Mouse (Mus musculus): ENCODE results near the gene Gm20696. TPM values are rescaled to one million over a fixed set of nuclear protein-coding genes. Genes with fewer than 3 reads are reported as not detected.

The Gm20696 gene
- polyA plus RNA-seq, 1 experiment from 2014 or later: 4.4 TPM

GRCm38 (mm10) chr6:99498082-99498481 lies 168.5 kb downstream of the Gm20696 start:
- H3K4me3 ChIP-seq: no peak overlapping the region
- H3K4me2 ChIP-seq (replicated peaks): no peak overlapping the region
- H3K27me3 ChIP-seq: no peaks in the 10 kb centered on the region
- H3K4me1 ChIP-seq: 0 out of 2 replicates have a peak, but pooled peaks cover 3% of the 10 kb centered on the region
- H3K27ac ChIP-seq: no peak overlapping the region
- no peaks in the 10 kb centered on the region for H3K36me3 ChIP-seq
- 85% methylated on average over 7 of the region's 7 CpGs for WGBS
- ATAC-seq (ENCODE audit: low FRiP score): no peak
- H3K9ac ChIP-seq: no peak overlapping the region
- H3K9me3 ChIP-seq (replicated peaks): no peaks in the 10 kb centered on the region

- Histone ChIP-seq H3K4me1 (0 out of 2 replicates have a peak, but pooled peaks cover 3% of the 10 kb centered on the region), H3K4me3 (no peak overlapping the region), H3K36me3 (no peaks in the 10 kb centered on the region), H3K9me3 (replicated peaks) (no peaks in the 10 kb centered on the region), H3K9ac (no peak overlapping the region), H3K4me2 (replicated peaks) (no peak overlapping the region), H3K27ac (no peak overlapping the region), H3K27me3 (no peaks in the 10 kb centered on the region)
- ATAC-seq (ENCODE audit: low FRiP score): no peak
- WGBS: 74% methylated on average over 5 of the region's 5 CpGs
Measured at GRCm38 (mm10) chr6:99496114-99496513, 170.5 kb downstream of the Gm20696 start.

- no peak overlapping the region for H3K27ac ChIP-seq
- no peaks in the 10 kb centered on the region for H3K27me3 ChIP-seq
- H3K9ac ChIP-seq: no peak overlapping the region
- ATAC-seq (ENCODE audit: low FRiP score): no peak
- no peak overlapping the region for H3K4me3 ChIP-seq
- no peaks in the 10 kb centered on the region for H3K36me3 ChIP-seq
- WGBS: 56% methylated on average over 3 of the region's 3 CpGs
- 0 out of 2 replicates have a peak, but pooled peaks cover 6% of the 10 kb centered on the region for H3K4me1 ChIP-seq
- no peak overlapping the region for H3K4me2 ChIP-seq (replicated peaks)
- no peaks in the 10 kb centered on the region for H3K9me3 ChIP-seq (replicated peaks)
Measured at GRCm38 (mm10) chr6:99492937-99493336, 173.7 kb downstream of the Gm20696 start.

GRCm38 (mm10) chr6:99491979-99492544 lies 174.5 kb downstream of the Gm20696 start:
- Histone ChIP-seq H3K4me3 (no peak overlapping the region), H3K4me2 (replicated peaks) (no peak overlapping the region), H3K9ac (no peak overlapping the region), H3K9me3 (replicated peaks) (no peaks in the 10 kb centered on the region), H3K27ac (no peak overlapping the region), H3K36me3 (no peaks in the 10 kb centered on the region), H3K27me3 (no peaks in the 10 kb centered on the region), H3K4me1 (0 out of 2 replicates have a peak, but pooled peaks cover 6% of the 10 kb centered on the region)
- WGBS: 84% methylated on average over 6 of the region's 6 CpGs
- ATAC-seq (ENCODE audit: low FRiP score): no peak

GRCm38 (mm10) chr6:99491146-99491545 lies 175.5 kb downstream of the Gm20696 start:
- Histone ChIP-seq H3K4me1 (peaks cover 9% of the 10 kb centered on the region; the same call in 1 of the 2 replicates), H3K27ac (no peak overlapping the region), H3K36me3 (no peaks in the 10 kb centered on the region), H3K9ac (no peak overlapping the region), H3K9me3 (replicated peaks) (no peaks in the 10 kb centered on the region), H3K27me3 (no peaks in the 10 kb centered on the region), H3K4me2 (replicated peaks) (no peak overlapping the region), H3K4me3 (no peak overlapping the region)
- 91% methylated on average over 3 of the region's 3 CpGs for WGBS
- ATAC-seq (ENCODE audit: low FRiP score): no peak

GRCm38 (mm10) chr6:99489900-99490648 lies 176.5 kb downstream of the Gm20696 start:
- WGBS: 73% methylated on average over 8 of the region's 8 CpGs
- no peak for ATAC-seq (ENCODE audit: low FRiP score)
- no peak overlapping the region for H3K9ac ChIP-seq
- H3K27ac ChIP-seq: no peak overlapping the region
- H3K4me3 ChIP-seq: no peak overlapping the region
- H3K4me1 ChIP-seq: peaks cover 18% of the 10 kb centered on the region
- no peak overlapping the region for H3K4me2 ChIP-seq (replicated peaks)
- H3K36me3 ChIP-seq: no peaks in the 10 kb centered on the region
- no peaks in the 10 kb centered on the region for H3K27me3 ChIP-seq
- no peaks in the 10 kb centered on the region for H3K9me3 ChIP-seq (replicated peaks)

GRCm38 (mm10) chr6:99489423-99489822 lies 177.2 kb downstream of the Gm20696 start:
- 83% methylated on average over 10 of the region's 10 CpGs for WGBS

GRCm38 (mm10) chr6:99485884-99486640 lies 180.5 kb downstream of the Gm20696 start:
- H3K9me3 ChIP-seq (replicated peaks): no peaks in the 10 kb centered on the region
- no peak overlapping the region for H3K4me3 ChIP-seq
- peak overlapping the region; percentile 32; the same call in 1 of the 2 replicates for H3K4me2 ChIP-seq (replicated peaks)
- ATAC-seq (ENCODE audit: low FRiP score): peak; percentile 44
- no peaks in the 10 kb centered on the region for H3K36me3 ChIP-seq
- peaks cover 34% of the 10 kb centered on the region for H3K4me1 ChIP-seq
- H3K9ac ChIP-seq: no peak overlapping the region
- WGBS: 72% methylated on average over 12 of the region's 12 CpGs
- H3K27ac ChIP-seq: peak overlapping the region; percentile 79
- H3K27me3 ChIP-seq: no peaks in the 10 kb centered on the region

More at GRCm38 (mm10) chr6:99489423-99489822, 177.2 kb downstream of the Gm20696 start:
- Histone ChIP-seq H3K9me3 (replicated peaks) (no peaks in the 10 kb centered on the region), H3K4me2 (replicated peaks) (no peak overlapping the region), H3K27ac (no peak overlapping the region), H3K4me3 (no peak overlapping the region), H3K4me1 (peaks cover 24% of the 10 kb centered on the region), H3K36me3 (no peaks in the 10 kb centered on the region), H3K27me3 (no peaks in the 10 kb centered on the region), H3K9ac (no peak overlapping the region)
- no peak for ATAC-seq (ENCODE audit: low FRiP score)

GRCm38 (mm10) chr6:99485217-99485883 lies 181.2 kb downstream of the Gm20696 start:
- WGBS: 28% methylated on average over 20 of the region's 20 CpGs
- no peak overlapping the region for H3K4me3 ChIP-seq
- H3K27me3 ChIP-seq: no peaks in the 10 kb centered on the region
- peaks cover 32% of the 10 kb centered on the region for H3K4me1 ChIP-seq
- no peaks in the 10 kb centered on the region for H3K36me3 ChIP-seq
- H3K4me2 ChIP-seq (replicated peaks): peak overlapping the region; percentile 32
- H3K27ac ChIP-seq: peak overlapping the region; percentile 79
- H3K9ac ChIP-seq: no peak overlapping the region
- H3K9me3 ChIP-seq (replicated peaks): no peaks in the 10 kb centered on the region
- ATAC-seq (ENCODE audit: low FRiP score): peak; percentile 95

GRCm38 (mm10) chr6:99484884-99485216 lies 181.7 kb downstream of the Gm20696 start:
- Histone ChIP-seq H3K27me3 (no peaks in the 10 kb centered on the region), H3K4me3 (no peak overlapping the region), H3K4me1 (peaks cover 31% of the 10 kb centered on the region), H3K9me3 (replicated peaks) (no peaks in the 10 kb centered on the region), H3K27ac (peak overlapping the region; percentile 79), H3K36me3 (no peaks in the 10 kb centered on the region), H3K4me2 (replicated peaks) (peak overlapping the region; percentile 32), H3K9ac (no peak overlapping the region)
- no peak for ATAC-seq (ENCODE audit: low FRiP score)
- WGBS: 49% methylated on average over 8 of the region's 8 CpGs

- Histone ChIP-seq H3K36me3 (no peaks in the 10 kb centered on the region), H3K9me3 (replicated peaks) (no peaks in the 10 kb centered on the region), H3K4me1 (peaks cover 33% of the 10 kb centered on the region), H3K27ac (no peak overlapping the region), H3K4me2 (replicated peaks) (no peak overlapping the region), H3K4me3 (no peak overlapping the region), H3K9ac (no peak overlapping the region), H3K27me3 (no peaks in the 10 kb centered on the region)
- WGBS: 93% methylated on average over 7 of the region's 7 CpGs
- ATAC-seq (ENCODE audit: low FRiP score): no peak
Measured at GRCm38 (mm10) chr6:99484197-99484725, 182.3 kb downstream of the Gm20696 start.

GRCm38 (mm10) chr6:99483556-99483955 lies 183.0 kb downstream of the Gm20696 start:
- Histone ChIP-seq H3K4me3 (no peak overlapping the region), H3K27ac (no peak overlapping the region), H3K36me3 (no peaks in the 10 kb centered on the region), H3K9me3 (replicated peaks) (no peaks in the 10 kb centered on the region), H3K4me2 (replicated peaks) (no peak overlapping the region), H3K27me3 (no peaks in the 10 kb centered on the region), H3K4me1 (peaks cover 33% of the 10 kb centered on the region), H3K9ac (no peak overlapping the region)
- no peak for ATAC-seq (ENCODE audit: low FRiP score)
- 71% methylated on average over 10 of the region's 10 CpGs for WGBS

Data from hindbrain, embryonic 12.5 days (tissue).